Mouse (Mus musculus): ENCODE measurements at regions not wholly inside any gene's neighbourhood (a gene's known extent, or its start where the extent isn't known, plus 50 kb on each side); places are given as distances from the start of the nearest gene placed in this dataset.

DNA sequence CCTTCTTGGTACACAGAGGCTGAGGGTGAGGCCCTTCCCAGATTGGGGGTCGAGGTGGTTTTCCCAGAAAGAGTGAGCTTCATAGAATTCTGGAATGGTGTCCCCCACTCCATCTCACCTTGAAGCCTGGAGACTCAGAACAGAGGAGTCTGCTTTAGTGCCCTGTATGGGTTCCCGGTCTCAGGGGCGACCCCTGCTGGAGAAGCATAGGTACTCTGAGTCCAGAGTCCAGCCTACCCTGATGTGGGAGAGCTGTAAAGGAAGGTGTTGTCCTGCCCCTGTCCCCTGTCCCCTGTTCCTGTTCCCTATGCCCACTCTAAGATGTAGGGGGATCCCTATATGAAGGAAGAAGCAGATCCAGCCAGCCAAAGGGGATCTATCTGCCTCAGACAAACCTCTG is 111.9 kb downstream of the Olfm1 start:
- TF ChIP-seq CTCF (IDR thresholded peaks at IDR 0.05; ENCODE audit: low read depth) (peak; percentile 82), EP300 (IDR thresholded peaks at IDR 0.05; ENCODE audit: low read depth) (no peak)
